Mouse (Mus musculus): ENCODE measurements around the gene Adh7.

The Adh7 gene

DNA sequence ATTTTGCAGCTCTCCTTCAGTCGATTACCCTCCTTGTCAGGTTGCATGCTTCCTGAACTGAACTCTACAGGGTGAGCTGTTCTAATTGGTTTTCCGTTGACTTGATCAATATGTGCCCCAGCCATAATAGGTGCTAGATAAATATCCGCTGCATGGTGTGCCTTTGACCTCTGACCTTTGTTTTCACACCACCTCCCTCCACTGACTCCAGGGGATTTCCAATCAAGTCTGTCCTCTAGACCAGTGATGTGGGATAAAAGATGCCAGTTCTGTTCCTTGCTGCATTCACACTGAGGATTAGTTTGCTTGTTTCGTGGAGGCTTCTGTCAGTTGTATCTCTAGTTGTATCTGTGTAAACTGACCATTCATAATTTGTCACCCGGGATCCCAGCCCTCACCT lies 36.6 kb downstream of the Adh7 start:
- DNase-seq (ENCODE audit: low spot score): no peak

GRCm38 (mm10) chr3:138255366-138255765 lies 37.8 kb downstream of the Adh7 start:
- no peak for DNase-seq (ENCODE audit: low spot score)

DNA sequence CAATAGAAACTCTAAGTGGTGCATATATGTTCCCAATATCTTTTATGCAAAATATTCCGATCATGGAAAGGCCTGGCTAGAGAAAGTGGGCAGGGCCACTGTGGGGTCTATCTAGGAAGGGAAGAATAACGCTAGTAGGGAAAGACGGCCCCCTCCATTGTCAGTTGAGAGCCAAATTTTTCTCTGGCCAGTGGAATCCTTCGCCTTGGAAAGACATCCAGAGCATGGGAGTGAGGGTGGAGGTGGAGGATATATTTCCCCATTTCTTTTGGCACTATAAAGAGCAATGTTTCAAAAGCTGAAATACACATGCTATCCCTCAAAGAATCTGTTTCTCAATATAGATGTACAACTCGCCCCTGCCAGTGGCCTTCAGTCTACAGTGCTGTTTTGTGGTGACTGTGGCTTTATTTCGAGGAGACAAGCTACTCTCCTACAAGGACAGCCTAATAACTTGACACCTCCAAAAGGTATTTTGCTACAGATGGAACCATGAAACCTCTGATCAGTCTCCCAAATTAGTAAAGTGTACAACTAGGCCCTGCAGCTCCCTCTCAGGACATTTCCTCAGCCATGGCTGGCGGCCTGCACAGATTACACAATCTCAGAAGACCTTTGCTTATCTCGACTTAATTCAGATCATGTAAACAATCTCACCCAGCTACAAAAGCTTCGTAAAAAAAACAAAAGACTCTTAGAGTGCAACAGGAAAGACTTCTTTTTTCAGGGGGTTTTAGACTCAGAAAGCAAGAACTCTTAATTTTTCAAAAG lies 38.4 kb downstream of the Adh7 start:
- DNase-seq (ENCODE audit: low spot score): no peak

GRCm38 (mm10) chr3:138260721-138261669 lies 43.4 kb downstream of the Adh7 start, which contains the start of gene Adh1:
TSS of gene Adh1 (plus strand) at chr3:138260991.
- no peak for DNase-seq (ENCODE audit: low spot score)

- DNase-seq (ENCODE audit: low spot score): no peak
These were observed 45.0 kb downstream of the Adh7 start for GRCm38 (mm10) chr3:138262568-138262967.

DNA sequence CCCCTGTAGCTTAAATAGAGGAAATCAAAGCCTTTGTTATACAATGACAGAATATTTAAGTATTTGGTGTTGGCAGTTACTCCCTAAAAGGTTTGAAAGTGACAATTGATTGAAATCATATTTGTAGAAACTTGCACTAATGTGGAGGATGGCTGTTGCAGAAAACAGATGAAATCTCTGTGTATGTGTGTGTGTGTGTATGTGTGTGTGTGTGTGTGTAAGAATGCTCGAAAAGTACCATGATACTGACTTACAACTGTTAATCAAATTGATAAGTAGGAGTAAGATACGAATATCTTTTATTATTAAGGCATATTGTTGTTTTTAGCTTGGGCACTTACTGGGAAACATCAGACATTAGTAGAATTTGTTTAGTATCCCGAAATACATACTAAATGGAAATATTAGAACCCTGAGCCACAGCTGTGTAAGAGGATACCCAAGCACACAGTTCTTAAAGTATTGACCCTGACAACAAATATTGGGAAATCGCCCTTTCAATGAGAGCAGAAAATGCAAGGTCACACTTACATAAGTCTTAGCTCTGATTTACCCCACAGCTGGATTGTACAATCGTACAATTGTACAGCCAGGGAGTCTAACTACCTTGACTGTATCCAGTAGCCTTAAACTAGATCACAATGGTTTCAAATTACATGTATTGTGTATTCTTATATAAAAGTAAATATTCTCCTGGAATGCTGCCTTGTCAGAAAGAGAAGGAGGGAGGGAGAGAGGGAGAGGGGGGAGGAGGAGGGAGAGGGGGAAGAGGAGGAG lies 45.8 kb downstream of the Adh7 start:
- DNase-seq (ENCODE audit: low spot score): no peak

GRCm38 (mm10) chr3:138264648-138265047 lies 47.1 kb downstream of the Adh7 start:
- DNase-seq (ENCODE audit: low spot score): no peak

DNA sequence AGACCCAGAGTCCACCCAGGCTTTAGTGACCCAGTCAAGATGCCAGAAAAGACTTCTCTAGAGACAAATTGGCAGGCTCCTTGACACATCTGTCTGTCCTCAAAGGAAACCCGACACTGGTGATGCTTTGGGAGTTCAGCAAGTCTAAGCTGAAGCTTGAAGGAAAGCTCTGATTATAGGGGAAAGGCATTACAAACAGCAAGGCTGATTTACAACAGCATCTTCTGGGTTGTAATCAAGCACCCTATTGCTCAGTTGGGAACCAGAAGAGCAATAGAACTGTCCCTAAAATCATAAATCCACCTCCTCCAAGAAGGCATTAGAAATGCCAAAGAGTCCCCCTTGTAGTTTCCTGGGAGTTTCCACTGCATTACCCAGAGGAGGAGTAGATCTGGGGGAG lies 52.9 kb downstream of the Adh7 start:
- no peak for DNase-seq (ENCODE audit: low spot score)

GRCm38 (mm10) chr3:138271297-138271696 lies 53.7 kb downstream of the Adh7 start:
- no peak for DNase-seq (ENCODE audit: low spot score)

- DNase-seq (ENCODE audit: low spot score): no peak
These were observed 55.5 kb downstream of the Adh7 start for GRCm38 (mm10) chr3:138273080-138273479.

DNA sequence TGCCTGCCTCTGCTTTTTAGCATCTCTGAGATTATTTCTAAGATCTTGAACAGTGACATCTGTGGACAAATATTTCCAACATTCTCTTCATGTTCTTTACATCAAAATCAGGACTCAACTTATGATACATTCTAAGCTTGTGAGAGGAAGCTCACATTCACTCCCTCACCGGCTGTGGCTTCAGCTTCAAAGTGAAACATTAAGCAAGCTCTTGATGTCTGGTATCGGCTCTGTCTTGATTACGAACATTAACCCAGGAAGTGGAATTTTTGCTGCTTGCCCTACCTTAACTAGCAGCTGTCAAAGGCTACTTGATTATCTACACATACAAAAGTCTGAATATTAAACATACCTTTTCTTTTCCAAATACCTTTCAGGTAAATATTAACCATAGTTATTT lies 57.5 kb downstream of the Adh7 start:
- DNase-seq (ENCODE audit: low spot score): no peak

DNA sequence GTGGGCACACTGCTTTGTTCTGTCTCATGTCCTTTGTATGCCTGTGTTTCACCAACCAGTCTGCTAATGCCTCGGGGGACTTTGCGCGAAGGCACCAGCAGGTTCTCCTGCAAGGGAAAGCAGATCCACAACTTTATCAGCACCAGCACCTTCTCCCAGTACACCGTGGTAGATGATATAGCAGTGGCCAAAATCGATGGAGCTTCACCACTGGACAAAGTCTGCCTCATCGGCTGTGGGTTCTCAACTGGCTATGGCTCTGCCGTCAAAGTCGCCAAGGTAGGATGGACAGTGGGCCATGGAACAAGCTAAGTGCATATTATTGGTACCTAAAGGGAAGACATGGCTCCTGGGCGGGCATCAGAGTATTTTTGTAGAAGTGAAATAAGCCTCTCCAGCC lies 65.0 kb downstream of the Adh7 start:
- DNase-seq (ENCODE audit: low spot score): no peak

Data from layer of hippocampus, adult 9-10 months (tissue).